Mouse (Mus musculus) heart, postnatal 36 days (tissue): Measurements from ENCODE around the gene Npr2. TPM values are rescaled to one million over a fixed set of nuclear protein-coding genes. Genes with fewer than 3 reads are reported as not detected.
"Not testable (repeated sequence)": the region's sequence is repeated elsewhere in the genome, so short reads cannot be mapped to it uniquely, and the experiment has no call there.

Source experiments
- DNase-seq, 2 experiments: peaks; one replicate each; pipeline ENCODE4 v3.0.0; 2021 to 2022
- intact Hi-C: fragments of 180-260 bp; cut with DNase I; formaldehyde crosslinking; loops from one replicate; pipeline ENCODE4 v1.15.1; 2025
- total RNA-seq, 2 experiments: library from RNA; stranded (reverse); gene quantifications; 2 replicates each; pipeline ENCODE4 v1.2.3; 2021

The Npr2 gene
- total RNA-seq, result 10 to 100 TPM; 44.2 to 46.5 TPM

- intact Hi-C loops, result loop anchor here (2.0 kb wide), 1 partner anchor 230 kb away; no protein-coding TSS in a partner anchor
- DNase-seq, result peak; percentile 59 to 76
Observed at GRCm38 (mm10) chr4:43631046-43631955, at the start of gene Npr2. Gene Npr2, plus strand, starts transcription at chr4:43631935.

DNA sequence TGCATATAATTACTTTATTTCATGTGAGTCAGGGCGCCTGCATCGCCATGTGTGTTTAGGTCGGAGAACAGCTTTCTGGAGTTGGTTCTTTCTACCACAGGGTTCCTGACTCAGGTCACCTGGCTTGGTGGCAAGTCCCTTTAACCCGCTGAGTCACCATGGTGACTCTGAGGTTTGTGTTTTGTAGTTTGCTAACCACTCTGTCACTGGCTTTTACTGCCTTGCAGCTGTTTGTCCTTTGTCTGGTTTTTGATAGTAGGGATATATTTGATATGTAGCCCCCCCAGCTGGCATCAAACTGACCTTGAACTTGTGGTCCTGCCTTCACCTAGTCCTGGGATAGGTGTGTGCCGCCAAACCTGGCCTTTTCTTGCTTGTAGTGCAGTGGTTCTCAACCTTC lies 49.5 kb upstream of the Npr2 start:
- intact Hi-C loops, result loop anchor here (5.0 kb wide), 2 partner anchors 75 to 145 kb away; partner anchors contain the start of genes Hint2 and Hrct1
- no peak for DNase-seq

GRCm38 (mm10) chr4:43583421-43583820 lies 48.3 kb upstream of the Npr2 start:
- no peak for DNase-seq

GRCm38 (mm10) chr4:43584444-43585416 lies 47.0 kb upstream of the Npr2 start, which contains the start of gene Msmp:
Gene Msmp, minus strand, starts transcription at chr4:43584494.
- peak in 1 of 2 experiments; percentile 45 for DNase-seq
- intact Hi-C loops, result loop anchor here (5.0 kb wide), 2 partner anchors 73 to 143 kb away; partner anchors contain the start of genes Hint2 and Hrct1

More at GRCm38 (mm10) chr4:43583421-43583820, 48.3 kb upstream of the Npr2 start:
- intact Hi-C loops, result loop anchor here (5.0 kb wide), 2 partner anchors 74 to 144 kb away; partner anchors contain the start of genes Hint2 and Hrct1

GRCm38 (mm10) chr4:43585682-43586081 lies 46.1 kb upstream of the Npr2 start:
- no peak for DNase-seq
- intact Hi-C loops, result no loop called here

- intact Hi-C loops, result no loop called here
- peak; percentile 58 to 59 for DNase-seq
Observed at GRCm38 (mm10) chr4:43586411-43586810, 45.3 kb upstream of the Npr2 start.

DNA sequence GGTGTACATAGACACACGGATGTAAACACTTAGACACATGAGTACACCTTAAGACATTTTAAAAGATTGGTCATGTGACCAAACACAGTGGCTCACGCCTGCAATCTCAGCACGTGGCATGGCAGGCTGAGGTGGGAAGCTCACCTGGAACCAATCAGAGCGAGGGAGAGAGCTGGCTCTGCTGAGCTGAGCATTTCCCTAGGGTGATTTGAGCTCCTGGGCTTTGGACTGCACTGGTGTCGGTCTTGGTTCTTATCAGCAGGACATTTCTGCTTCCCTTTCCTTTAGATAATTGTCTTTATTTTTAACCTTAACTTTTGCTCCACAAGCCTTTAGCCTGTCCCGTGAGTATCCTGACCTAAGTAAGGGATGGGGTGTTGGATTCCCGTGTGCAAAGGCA lies 44.1 kb upstream of the Npr2 start:
- no peak for DNase-seq
- intact Hi-C loops, result loop anchor here (2.0 kb wide), 1 partner anchor 25 kb away; no protein-coding TSS in a partner anchor

DNA sequence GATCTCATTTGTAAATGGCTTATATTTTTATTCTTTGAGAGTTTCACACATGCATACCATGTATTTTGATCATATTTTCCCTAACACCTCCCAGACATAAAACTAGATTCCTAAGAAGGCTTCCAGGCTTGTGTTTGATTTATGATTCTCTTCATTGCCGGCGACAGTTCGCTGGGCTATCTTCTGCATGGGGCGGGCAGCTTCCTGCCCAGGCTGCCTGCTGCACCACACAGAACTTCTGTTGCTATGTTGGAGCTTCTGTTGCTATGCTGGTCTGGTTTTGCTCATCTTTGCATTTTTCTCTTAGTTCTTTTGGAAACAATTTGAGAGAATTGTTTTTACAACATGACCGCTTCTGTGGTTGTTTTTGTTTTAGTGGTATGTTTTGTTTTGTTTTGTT lies 40.2 kb upstream of the Npr2 start:
- intact Hi-C loops, result no loop called here

DNA sequence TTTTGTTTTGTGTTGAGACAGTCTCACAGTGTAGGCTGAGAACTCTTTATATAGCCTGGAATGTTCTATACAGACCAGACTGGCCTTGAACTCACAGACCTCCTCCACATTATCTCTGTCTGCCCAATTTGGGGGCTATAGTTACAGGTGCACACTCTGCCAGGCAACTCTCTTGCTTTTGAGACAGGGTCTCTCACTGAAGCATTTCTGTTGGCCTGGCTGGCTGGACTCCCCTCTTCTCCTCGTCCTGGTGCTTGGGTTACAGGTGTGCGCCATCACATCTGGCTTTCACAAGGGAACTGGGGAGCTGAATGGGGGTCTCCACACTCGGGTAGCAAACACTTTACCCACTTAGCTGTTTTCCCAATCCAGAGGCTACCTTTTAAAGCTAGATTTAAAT lies 39.8 kb upstream of the Npr2 start:
- no peak for DNase-seq
- intact Hi-C loops, result no loop called here

More for the DNA sequence above, 40.2 kb upstream of the Npr2 start:
- DNase-seq, result no peak

- DNase-seq, result no peak
Observed at GRCm38 (mm10) chr4:43593453-43593852, 38.3 kb upstream of the Npr2 start.

GRCm38 (mm10) chr4:43596597-43596996 lies 35.1 kb upstream of the Npr2 start:
- intact Hi-C loops, result not testable (repeated sequence)

More at GRCm38 (mm10) chr4:43593453-43593852, 38.3 kb upstream of the Npr2 start:
- intact Hi-C loops, result no loop called here

GRCm38 (mm10) chr4:43598200-43598599 lies 33.5 kb upstream of the Npr2 start:
- DNase-seq, result no peak
- intact Hi-C loops, result no loop called here

More at GRCm38 (mm10) chr4:43596597-43596996, 35.1 kb upstream of the Npr2 start:
- not testable (repeated sequence) for DNase-seq

GRCm38 (mm10) chr4:43598650-43599380 lies 32.9 kb upstream of the Npr2 start:
- intact Hi-C loops, result no loop called here
- DNase-seq, result no peak

DNA sequence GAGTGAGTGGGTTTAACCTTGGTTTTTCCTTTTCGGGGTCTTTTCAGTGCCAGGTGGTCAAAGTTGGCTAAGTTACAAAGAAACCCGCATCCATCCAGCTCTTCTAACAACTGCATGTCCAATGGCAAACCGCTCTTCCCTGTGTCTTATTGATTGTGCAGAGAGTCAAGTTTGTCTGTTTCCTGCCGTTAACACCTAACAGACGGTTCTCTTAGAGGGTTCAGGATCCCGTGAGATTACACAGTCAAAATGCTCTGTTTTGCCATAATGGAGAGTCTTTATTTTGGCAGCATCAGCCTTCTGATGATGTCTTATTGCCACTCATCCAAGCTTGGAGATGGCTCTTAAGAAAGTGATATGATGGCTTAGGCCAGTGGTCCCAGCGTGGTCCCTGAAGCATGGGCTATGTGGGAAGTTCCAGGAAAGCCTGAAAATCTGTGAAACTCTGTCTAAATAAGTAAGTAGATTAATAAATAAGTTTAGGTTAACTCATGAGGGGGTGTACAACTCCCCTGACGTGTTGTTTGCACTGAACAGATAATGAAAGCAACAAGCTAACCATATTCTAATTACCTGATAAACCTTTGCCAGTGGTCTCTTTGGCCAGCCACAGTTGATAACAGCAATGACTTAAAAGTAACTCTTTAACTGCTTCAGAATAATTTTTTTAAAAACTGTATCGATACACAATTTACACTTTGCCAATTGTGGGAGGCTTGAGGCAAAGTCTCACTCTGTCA lies 31.4 kb upstream of the Npr2 start:
- intact Hi-C loops, result no loop called here
- DNase-seq, result no peak

DNA sequence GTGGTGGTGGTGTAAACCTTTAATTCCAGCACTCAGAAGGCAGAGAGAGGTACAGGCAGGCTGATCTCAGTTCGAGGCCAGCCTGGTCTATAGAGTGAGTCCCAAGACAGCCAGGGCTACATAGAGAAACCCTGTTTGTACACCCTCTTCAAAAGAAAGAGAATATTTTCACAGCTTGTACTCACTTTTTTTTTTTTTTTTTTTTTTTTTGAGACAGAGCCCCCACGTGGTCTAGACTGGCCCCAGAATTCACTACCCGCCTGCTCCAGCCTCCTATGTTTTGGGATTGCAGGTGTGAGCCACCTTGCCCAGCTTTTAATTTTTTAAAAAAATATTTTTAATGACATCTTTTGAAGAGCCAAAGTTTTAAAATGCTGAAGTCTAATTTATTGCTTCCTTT lies 27.6 kb upstream of the Npr2 start:
- intact Hi-C loops, result no loop called here
- no peak for DNase-seq

- intact Hi-C loops, result no loop called here
- no peak for DNase-seq
Observed at GRCm38 (mm10) chr4:43604751-43605685, 26.7 kb upstream of the Npr2 start.

GRCm38 (mm10) chr4:43612534-43612933 lies 19.2 kb upstream of the Npr2 start:
- intact Hi-C loops, result loop anchor here (2.0 kb wide), 1 partner anchor 24 kb away; no protein-coding TSS in a partner anchor
- DNase-seq, result no peak
